Mouse (Mus musculus): ENCODE data around the gene Nol10. TPM values are rescaled to one million over a fixed set of nuclear protein-coding genes. Genes with fewer than 3 reads are reported as not detected.
"Not testable (repeated sequence)": the region's sequence is repeated elsewhere in the genome, so short reads cannot be mapped to it uniquely, and the experiment has no call there.

Gene Nol10
- polyA plus RNA-seq, 1 experiment = 3.7 TPM

- no peak for DNase-seq
- no peaks in the 10 kb centered on the region; the same call in 1 of the 2 replicates for H3K4me1 ChIP-seq (ENCODE audit: control insufficient read depth, insufficient read depth, low read length)
- H3K4me3 ChIP-seq (replicated peaks; ENCODE audit: extremely low read depth, low read depth, low read length) = no peak overlapping the region
- TF ChIP-seq POLR2A (IDR thresholded peaks at IDR 0.05; ENCODE audit: borderline replicate concordance, extremely low read depth, low read depth, low read length) (no peak), CTCF (IDR thresholded peaks at IDR 0.05; ENCODE audit: insufficient read depth, low read length) (no peak)
- 45% methylated on average over 11 of the region's 11 CpGs for WGBS
Measured at GRCm38 (mm10) chr12:17444406-17444805, 96.1 kb downstream of the Nol10 start.

DNA sequence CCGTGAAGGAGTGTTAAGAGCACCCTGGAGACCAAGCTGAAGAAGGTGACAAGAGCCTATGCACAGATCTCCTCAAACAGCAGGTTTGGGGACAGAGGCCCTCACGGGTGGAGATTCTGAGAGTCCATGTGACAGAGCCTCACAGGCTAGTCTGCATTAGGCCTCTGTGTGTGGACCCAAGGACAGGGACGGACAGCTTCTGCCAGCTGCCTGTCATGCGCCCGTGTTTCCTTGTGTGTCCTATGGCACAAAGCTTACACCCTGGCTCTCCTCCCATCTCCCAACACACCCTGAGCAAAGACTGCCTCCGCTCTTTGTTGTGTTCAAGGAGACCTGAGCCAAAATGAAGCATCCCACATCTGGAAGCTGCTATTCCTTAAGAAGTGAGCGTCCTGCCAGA, 97.0 kb downstream of the Nol10 start:
- Histone ChIP-seq H3K4me3 (replicated peaks; ENCODE audit: extremely low read depth, low read depth, low read length) (no peak overlapping the region), H3K4me1 (ENCODE audit: control insufficient read depth, insufficient read depth, low read length) (no peaks in the 10 kb centered on the region; the same call in 1 of the 2 replicates)
- DNase-seq = no peak
- 77% methylated on average over 7 of the region's 7 CpGs for WGBS
- TF ChIP-seq CTCF (IDR thresholded peaks at IDR 0.05; ENCODE audit: insufficient read depth, low read length) (no peak), POLR2A (IDR thresholded peaks at IDR 0.05; ENCODE audit: borderline replicate concordance, extremely low read depth, low read depth, low read length) (no peak)

- Histone ChIP-seq H3K4me3 (replicated peaks; ENCODE audit: extremely low read depth, low read depth, low read length) (no peak overlapping the region), H3K4me1 (ENCODE audit: control insufficient read depth, insufficient read depth, low read length) (no peaks in the 10 kb centered on the region)
- 68% methylated on average over 3 of the region's 3 CpGs for WGBS
- DNase-seq = no peak
- no peak for TF ChIP-seq CTCF (IDR thresholded peaks at IDR 0.05; ENCODE audit: insufficient read depth, low read length)
- TF ChIP-seq POLR2A (IDR thresholded peaks at IDR 0.05; ENCODE audit: borderline replicate concordance, extremely low read depth, low read depth, low read length) = no peak
Measured at GRCm38 (mm10) chr12:17448781-17449180, 100.5 kb downstream of the Nol10 start.

DNA sequence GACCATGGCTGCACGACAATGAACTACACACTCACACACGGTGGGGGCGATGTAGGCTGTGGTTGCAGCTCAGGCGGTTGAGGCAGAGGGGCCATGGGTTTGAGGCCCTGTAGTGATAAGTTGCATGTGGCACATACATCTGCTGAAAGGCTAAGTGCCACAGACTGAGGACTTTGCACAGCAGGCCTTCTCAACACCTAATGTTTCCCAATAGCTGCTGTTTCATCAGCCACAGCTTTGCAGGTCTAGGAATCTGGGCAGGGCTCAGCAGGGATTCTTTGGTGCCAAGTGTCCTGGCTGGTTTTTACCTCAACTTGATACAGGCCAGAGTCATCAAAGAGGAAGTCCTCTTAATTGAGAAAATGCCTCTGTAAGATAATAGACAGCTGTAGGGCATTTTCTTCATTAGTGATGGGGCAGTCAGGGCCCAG, 101.4 kb downstream of the Nol10 start:
- 81% methylated on average over 4 of the region's 4 CpGs for WGBS
- no peak for DNase-seq
- TF ChIP-seq POLR2A (IDR thresholded peaks at IDR 0.05; ENCODE audit: borderline replicate concordance, extremely low read depth, low read depth, low read length) = no peak
- Histone ChIP-seq H3K4me1 (ENCODE audit: control insufficient read depth, insufficient read depth, low read length) (no peaks in the 10 kb centered on the region), H3K4me3 (replicated peaks; ENCODE audit: extremely low read depth, low read depth, low read length) (no peak overlapping the region)

DNA sequence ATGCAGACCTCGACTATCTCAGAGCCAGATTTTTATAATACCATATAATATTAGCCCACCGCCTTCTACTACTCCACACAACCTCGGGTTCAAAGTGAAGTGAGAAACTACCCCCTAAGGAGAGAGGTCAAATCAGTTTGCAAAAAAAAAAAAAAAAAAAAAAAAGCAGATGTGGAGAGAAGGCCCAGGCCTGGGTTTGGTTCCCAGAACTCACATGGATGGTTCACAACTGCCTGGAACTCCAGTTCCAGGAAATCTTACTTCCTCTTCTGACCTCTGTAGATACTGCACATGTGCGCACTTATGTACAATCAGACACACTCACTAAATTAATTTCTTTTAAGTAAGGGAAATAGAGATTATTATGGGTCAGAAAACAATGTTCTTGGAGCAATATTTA, 102.2 kb downstream of the Nol10 start:
- 73% methylated on average over 4 of the region's 4 CpGs for WGBS
- H3K4me3 ChIP-seq (replicated peaks; ENCODE audit: extremely low read depth, low read depth, low read length) = no peak overlapping the region
- H3K4me1 ChIP-seq (ENCODE audit: control insufficient read depth, insufficient read depth, low read length) = no peaks in the 10 kb centered on the region
- no peak for DNase-seq
- TF ChIP-seq POLR2A (IDR thresholded peaks at IDR 0.05; ENCODE audit: borderline replicate concordance, extremely low read depth, low read depth, low read length) (no peak), CTCF (IDR thresholded peaks at IDR 0.05; ENCODE audit: insufficient read depth, low read length) (no peak)

GRCm38 (mm10) chr12:17450908-17451307, 102.7 kb downstream of the Nol10 start:
- no peaks in the 10 kb centered on the region for H3K4me1 ChIP-seq (ENCODE audit: control insufficient read depth, insufficient read depth, low read length)
- no peak overlapping the region for H3K4me3 ChIP-seq (replicated peaks; ENCODE audit: extremely low read depth, low read depth, low read length)
- DNase-seq = no peak
- 78% methylated on average over 4 of the region's 4 CpGs for WGBS
- no peak for TF ChIP-seq CTCF (IDR thresholded peaks at IDR 0.05; ENCODE audit: insufficient read depth, low read length)
- no peak for TF ChIP-seq POLR2A (IDR thresholded peaks at IDR 0.05; ENCODE audit: borderline replicate concordance, extremely low read depth, low read depth, low read length)

- Histone ChIP-seq H3K4me1 (ENCODE audit: control insufficient read depth, insufficient read depth, low read length) (no peaks in the 10 kb centered on the region), H3K4me3 (replicated peaks; ENCODE audit: extremely low read depth, low read depth, low read length) (no peak overlapping the region)
- TF ChIP-seq POLR2A (IDR thresholded peaks at IDR 0.05; ENCODE audit: borderline replicate concordance, extremely low read depth, low read depth, low read length) (no peak), CTCF (IDR thresholded peaks at IDR 0.05; ENCODE audit: insufficient read depth, low read length) (no peak)
- no peak for DNase-seq
- 59% methylated on average over 1 of the region's 1 CpGs for whole genome bisulfite sequencing
Measured at GRCm38 (mm10) chr12:17452273-17452672, 104.0 kb downstream of the Nol10 start.

DNA sequence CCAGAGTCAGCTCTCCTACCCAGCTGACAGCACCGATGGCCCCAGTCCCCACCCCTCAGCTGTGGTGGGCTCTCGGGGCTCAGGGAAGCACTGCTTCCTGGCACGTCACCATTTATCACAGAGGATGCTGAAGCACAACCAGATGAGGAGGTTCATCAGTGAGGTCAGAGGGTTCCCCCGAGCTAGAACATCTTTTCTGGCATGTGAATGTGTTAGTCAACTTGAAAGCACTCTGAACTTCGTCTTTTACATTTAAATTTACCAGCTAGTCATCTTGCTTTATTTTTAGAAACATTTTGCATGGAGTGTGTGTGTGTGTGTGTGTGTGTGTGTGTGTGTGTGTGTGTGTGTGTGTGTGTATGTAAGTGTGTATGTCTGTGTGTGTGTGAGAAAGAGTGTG, 105.7 kb downstream of the Nol10 start:
- no peaks in the 10 kb centered on the region for H3K4me1 ChIP-seq (ENCODE audit: control insufficient read depth, insufficient read depth, low read length)
- 53% methylated on average over 5 of the region's 5 CpGs for WGBS
- no peak for TF ChIP-seq CTCF (IDR thresholded peaks at IDR 0.05; ENCODE audit: insufficient read depth, low read length)
- no peak for TF ChIP-seq POLR2A (IDR thresholded peaks at IDR 0.05; ENCODE audit: borderline replicate concordance, extremely low read depth, low read depth, low read length)
- no peak for DNase-seq
- H3K4me3 ChIP-seq (replicated peaks; ENCODE audit: extremely low read depth, low read depth, low read length) = no peak overlapping the region

GRCm38 (mm10) chr12:17455096-17455495, 106.8 kb downstream of the Nol10 start:
- Histone ChIP-seq H3K4me3 (replicated peaks; ENCODE audit: extremely low read depth, low read depth, low read length) (no peak overlapping the region), H3K4me1 (ENCODE audit: control insufficient read depth, insufficient read depth, low read length) (no peaks in the 10 kb centered on the region)
- TF ChIP-seq CTCF (IDR thresholded peaks at IDR 0.05; ENCODE audit: insufficient read depth, low read length) (no peak), POLR2A (IDR thresholded peaks at IDR 0.05; ENCODE audit: borderline replicate concordance, extremely low read depth, low read depth, low read length) (no peak)
- DNase-seq = no peak
- WGBS = 60% methylated on average over 5 of the region's 5 CpGs

DNA sequence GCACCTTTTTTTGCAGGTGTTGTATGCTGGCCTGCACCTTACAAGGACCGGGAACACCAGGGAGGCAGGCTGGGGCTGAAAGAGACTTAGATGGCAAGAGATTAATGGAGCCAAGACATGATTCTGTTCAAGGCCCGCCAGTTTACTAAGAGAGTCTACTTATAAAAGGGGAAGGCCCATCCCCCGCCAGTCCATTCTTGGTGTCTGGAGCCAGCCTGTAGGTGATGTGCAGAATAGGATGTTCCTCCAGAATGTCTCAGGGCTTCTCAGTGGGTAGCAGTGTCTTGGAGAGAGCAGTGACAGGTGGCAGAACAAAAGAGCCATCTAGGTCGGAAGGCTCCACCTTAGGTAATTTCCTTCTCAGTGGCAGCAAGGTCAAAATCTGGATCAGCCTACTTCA, 111.0 kb downstream of the Nol10 start:
- not testable (repeated sequence) for H3K4me3 ChIP-seq (replicated peaks; ENCODE audit: extremely low read depth, low read depth, low read length); DNase-seq; H3K4me1 ChIP-seq (ENCODE audit: control insufficient read depth, insufficient read depth, low read length)
- WGBS = 84% methylated on average over 4 of the region's 4 CpGs

GRCm38 (mm10) chr12:17463706-17464105, 115.4 kb downstream of the Nol10 start:
- no peak overlapping the region for H3K4me3 ChIP-seq (replicated peaks; ENCODE audit: extremely low read depth, low read depth, low read length)
- TF ChIP-seq POLR2A (IDR thresholded peaks at IDR 0.05; ENCODE audit: borderline replicate concordance, extremely low read depth, low read depth, low read length) (no peak), CTCF (IDR thresholded peaks at IDR 0.05; ENCODE audit: insufficient read depth, low read length) (no peak)
- H3K4me1 ChIP-seq (ENCODE audit: control insufficient read depth, insufficient read depth, low read length) = no peaks in the 10 kb centered on the region
- DNase-seq = no peak
- 93% methylated on average over 4 of the region's 4 CpGs for WGBS

GRCm38 (mm10) chr12:17464550-17464949, 116.3 kb downstream of the Nol10 start:
- WGBS = 90% methylated on average over 5 of the region's 5 CpGs
- not testable (repeated sequence) for H3K4me3 ChIP-seq (replicated peaks; ENCODE audit: extremely low read depth, low read depth, low read length); H3K4me1 ChIP-seq (ENCODE audit: control insufficient read depth, insufficient read depth, low read length); DNase-seq
